Mouse (Mus musculus) frontal cortex, postnatal 10 days (tissue): ENCODE results near the gene Plekhj1.
"Not testable (repeated sequence)": the region's sequence is repeated elsewhere in the genome, so short reads cannot be mapped to it uniquely, and the experiment has no call there.

Experiments
- DNase-seq, 2 experiments: peaks; one replicate each; pipeline ENCODE4 v3.0.0; 2022; ENCODE audit warnings: low spot score in 2 of 2, mixed read lengths in 1 of 2

Gene Plekhj1

DNA sequence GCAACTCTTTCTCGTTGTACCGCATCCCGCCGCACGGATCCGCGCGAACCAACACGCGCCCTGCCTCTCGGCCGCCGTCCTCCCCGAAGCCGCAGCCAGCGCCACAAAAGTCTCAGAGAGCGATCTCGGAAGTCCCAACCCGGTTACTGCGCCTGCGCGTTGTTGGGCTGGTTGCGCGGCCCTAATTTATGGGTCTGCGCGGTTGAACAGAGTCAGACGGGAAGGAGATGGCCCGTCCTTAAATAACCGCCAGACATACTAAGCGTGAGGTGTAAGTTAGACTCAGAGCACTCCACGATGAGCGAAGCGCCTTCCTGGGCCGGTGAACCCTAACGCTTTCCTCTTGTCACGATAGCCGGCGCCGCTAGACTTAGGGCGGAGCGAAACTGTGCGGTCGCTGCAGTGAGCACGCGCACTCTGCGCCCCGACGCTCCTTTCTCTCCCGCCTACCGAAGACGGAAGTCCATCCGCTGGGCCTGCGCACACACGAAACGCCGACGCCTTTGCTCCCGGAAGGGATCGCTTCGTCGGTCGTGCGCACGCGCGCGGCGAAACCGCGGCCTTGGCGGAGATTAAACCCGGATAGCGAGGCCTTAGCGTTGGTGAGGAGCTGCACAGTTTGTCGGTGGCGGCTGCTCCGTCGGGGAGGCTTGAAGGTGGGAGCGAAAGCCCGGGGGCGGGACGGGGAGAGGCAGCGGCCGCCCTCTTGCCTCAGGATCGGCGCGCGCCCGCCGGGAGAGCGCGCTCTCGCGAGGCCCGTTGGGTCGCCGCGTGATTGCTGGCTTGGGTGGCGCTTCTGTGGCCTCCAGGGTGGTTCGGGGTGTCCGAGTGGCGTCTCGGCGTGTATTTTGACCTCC lies at the start of gene Plekhj1, which contains the start of gene Sf3a2:
Gene Plekhj1, minus strand, starts transcription at position 477 of the 857 bp plus-strand sequence.
Gene Sf3a2, plus strand, starts transcription at position 49 of the 857 bp plus-strand sequence.
- DNase-seq: peak; percentile 90 to 94

DNA sequence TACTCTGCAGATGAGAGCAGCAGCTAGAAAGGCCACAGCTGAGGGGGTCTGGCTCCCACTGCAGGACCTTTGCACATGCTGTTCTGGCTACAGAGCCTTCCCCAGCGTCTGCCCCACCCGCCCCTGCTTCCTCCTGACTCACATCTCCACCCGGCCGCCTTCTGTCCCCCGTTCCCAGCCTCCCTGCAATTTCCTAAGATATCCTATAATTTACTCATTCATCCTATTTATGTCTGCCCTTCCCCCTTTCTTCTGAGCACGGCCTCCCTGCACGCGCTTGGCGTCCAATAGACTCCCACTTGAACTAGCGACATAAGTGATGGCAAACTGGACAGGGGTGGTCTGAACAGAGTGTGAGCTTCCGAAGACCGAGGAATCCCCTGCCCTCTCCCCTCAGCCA lies 47.3 kb upstream of the Plekhj1 start:
- no peak for DNase-seq

GRCm38 (mm10) chr10:80845055-80845693 lies 46.7 kb upstream of the Plekhj1 start:
- no peak for DNase-seq

DNA sequence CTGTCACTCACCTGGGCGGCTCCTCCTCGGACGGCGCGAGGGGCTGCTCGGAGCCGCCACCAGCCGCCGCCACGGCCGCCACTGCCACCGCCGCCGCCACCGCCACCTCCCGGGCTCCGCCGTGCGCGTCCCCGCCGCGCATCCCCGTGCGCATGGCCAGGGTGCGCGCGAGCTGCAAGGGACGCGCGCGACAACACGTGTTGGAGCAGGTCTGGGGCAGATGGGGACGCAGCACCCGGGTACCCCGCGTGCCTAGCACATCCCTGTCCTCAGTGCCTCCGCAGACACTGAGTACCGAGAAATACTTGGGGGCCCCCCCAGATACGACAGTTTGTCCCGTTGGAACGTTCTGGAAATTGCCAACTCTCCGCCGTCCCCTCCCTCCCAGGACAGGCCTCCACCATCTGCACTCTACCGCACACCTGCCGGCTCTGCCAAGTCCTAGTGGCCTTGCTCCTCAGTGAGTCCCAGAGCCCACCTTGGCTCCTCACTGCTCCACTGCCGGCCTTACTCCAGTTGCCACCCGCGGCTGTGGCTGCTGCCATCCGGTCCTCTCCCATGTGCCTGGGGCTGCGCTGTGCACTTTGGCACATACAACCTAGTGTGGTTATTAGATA lies 45.6 kb upstream of the Plekhj1 start, which contains the start of gene Lingo3:
Gene Lingo3, minus strand, starts transcription at position 109 of the 617 bp plus-strand sequence.
- DNase-seq: no peak

DNA sequence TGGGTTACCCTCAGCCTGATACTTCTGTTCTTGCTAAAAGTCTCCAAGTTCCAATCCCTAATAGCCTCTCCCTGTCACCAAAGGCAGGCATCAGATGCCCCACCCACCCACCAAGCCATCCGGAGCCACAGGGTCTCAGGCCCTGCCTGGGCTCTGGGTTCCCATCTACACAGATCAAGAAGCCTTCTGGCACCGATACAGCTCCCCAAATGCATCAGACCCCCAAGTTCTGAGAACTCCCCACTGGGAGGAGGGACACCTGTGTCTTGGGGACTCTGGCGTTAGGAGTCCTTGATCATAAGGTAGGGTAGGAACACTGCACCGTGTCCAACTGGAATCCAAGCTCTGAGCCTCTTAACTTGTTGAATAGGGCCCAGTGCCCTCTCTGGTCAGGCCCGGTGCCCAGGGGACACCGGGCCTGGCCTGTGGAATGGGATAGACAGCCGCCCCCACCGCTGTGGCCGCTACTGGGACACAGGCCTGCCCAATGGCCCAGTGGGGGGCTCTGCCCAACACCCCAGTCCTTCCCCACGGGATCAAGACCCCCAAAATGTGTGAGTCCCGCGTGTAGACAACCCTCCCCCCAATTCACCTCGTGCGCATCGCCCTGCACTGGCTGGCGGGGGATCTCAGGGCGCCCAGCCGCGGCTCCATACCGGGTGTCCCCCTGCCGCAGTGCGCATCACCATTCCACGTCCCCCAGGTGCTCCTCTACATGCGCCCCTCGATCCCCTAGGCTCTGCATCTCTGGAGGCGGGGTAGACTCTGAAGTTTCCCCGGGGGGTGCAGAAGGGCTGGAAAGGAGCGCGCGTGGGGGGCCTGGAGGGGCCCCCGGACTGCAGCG lies 44.9 kb upstream of the Plekhj1 start:
- DNase-seq: no peak

- no peak for DNase-seq
Observed at GRCm38 (mm10) chr10:80842334-80842733, 43.9 kb upstream of the Plekhj1 start.

- DNase-seq: no peak
Observed at GRCm38 (mm10) chr10:80841685-80842084, 43.3 kb upstream of the Plekhj1 start.

DNA sequence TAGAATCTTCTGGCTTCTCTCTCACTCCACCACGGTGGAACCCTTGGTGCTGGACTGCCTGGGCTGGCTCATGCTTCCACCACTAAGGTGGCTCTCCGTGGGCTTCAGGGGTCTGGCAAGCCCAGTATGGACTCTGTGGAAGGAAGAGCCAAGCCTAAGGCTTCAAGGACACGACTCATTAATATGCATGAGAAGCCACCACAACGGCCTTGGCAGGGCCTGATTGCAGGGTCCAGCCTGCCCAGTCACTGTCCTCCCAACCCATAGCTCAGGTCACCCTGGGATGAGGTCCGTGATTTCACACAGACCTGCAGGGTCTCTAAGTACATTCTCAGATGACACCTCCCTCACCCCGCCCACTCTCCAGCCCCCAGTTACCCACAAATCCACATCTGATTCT lies 41.4 kb upstream of the Plekhj1 start:
- DNase-seq: no peak

DNA sequence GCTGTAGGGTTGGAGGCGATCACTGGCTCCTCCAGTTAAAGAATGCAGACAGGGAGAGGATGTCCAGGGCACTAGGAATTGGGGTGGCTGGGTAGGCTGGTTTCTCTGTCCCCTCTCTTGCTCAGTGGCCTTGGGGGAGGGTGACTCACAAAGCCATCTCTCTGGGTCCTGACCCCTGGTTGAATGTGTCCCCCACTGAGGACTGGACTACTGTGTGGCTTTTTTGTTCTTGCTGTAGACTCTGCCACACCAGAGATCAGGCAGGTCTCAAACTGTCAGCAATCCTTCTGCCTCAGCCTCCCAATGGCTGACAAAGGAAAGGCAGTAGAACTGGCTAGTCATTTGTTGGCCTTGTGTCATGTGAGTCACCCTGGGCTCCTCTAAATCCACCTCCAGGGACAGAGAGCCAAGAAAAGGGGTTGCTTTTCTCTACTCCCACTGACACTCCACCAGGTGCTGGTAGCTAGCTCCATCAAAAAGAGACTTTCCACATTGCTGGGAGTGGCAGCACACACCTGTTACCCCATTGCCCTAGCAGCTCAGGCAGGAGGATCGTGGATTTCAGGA lies 40.0 kb upstream of the Plekhj1 start:
- no peak for DNase-seq

- DNase-seq: no peak
Observed at GRCm38 (mm10) chr10:80837827-80838226, 39.4 kb upstream of the Plekhj1 start.

- DNase-seq: no peak
Observed at GRCm38 (mm10) chr10:80836949-80837379, 38.5 kb upstream of the Plekhj1 start.

- DNase-seq: no peak
Observed at GRCm38 (mm10) chr10:80835617-80836016, 37.2 kb upstream of the Plekhj1 start.

DNA sequence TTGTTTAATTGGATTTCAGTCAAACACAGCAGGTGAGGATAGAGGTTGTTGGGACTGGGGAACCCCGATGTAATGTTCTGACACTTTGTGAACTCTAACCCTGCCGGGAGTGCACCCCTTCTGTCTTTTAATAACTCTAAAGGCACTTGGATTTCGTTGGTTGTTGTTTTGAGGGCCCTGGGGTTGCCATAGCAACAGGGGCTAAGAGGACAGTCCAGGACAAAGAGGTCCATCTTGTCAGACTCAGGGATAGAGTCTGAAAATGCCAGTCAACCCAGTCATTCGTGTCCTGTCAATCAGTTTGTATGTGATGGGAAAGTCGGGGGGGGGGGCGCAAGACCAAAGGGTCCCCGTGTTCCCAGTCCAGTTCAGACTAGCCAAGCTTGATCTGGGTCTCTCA lies 34.4 kb upstream of the Plekhj1 start:
- DNase-seq: no peak

- no peak for DNase-seq
Observed at GRCm38 (mm10) chr10:80831136-80831535, 32.7 kb upstream of the Plekhj1 start.

GRCm38 (mm10) chr10:80829359-80830278 lies 31.2 kb upstream of the Plekhj1 start:
- no peak for DNase-seq

- DNase-seq: not testable (repeated sequence)
Observed at GRCm38 (mm10) chr10:80828587-80828986, 30.2 kb upstream of the Plekhj1 start.

DNA sequence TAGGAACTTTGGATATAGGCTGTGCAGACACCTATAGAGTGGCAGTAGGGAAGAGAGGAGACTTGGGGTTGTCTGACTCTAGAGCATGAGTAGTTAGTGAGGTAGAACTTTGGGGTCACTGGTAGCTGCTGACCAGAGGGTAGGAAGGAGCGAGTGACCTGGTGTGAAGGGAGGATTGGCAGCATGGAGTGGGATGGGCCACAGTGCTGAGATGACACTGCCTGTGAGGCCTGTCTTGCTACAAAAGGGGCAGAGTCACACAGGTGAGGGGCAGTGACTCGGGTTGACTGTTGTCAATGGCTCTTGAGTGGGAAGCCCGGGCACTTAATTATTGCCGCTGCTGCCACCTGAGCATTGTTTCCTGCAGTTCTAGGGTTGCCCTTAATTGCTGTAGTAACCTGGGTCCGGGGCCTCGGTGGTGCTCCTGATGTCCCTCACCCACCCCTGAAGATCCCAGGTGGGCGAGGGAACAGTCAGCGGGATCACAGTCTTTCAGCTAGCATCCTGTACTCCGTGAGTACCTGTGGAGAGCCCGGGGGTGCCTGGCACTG lies 29.5 kb upstream of the Plekhj1 start:
- no peak for DNase-seq

GRCm38 (mm10) chr10:80827063-80827869 lies 28.8 kb upstream of the Plekhj1 start:
- no peak for DNase-seq
